Mouse (Mus musculus) B cell, adult 2 months (primary cell): ENCODE data around the gene Emilin2.
"Not testable (repeated sequence)": the region's sequence is repeated elsewhere in the genome, so short reads cannot be mapped to it uniquely, and the experiment has no call there.

Experiments used
- DNase-seq, 2 experiments: peaks; one replicate each; pipeline ENCODE4 v3.0.0; 2022

Emilin2 gene

GRCm38 (mm10) chr17:71311340-71312171 is at the start of gene Emilin2:
Gene Emilin2, minus strand, starts transcription at chr17:71311978.
- peak; percentile 65 to 67 for DNase-seq

- no peak for DNase-seq
Observed at GRCm38 (mm10) chr17:71355526-71355925, 43.7 kb upstream of the Emilin2 start.

GRCm38 (mm10) chr17:71354205-71354604 is 42.4 kb upstream of the Emilin2 start:
- no peak for DNase-seq

- DNase-seq, result no peak
Observed at GRCm38 (mm10) chr17:71348188-71348587, 36.4 kb upstream of the Emilin2 start.

- no peak for DNase-seq
Observed at GRCm38 (mm10) chr17:71342006-71342405, 30.2 kb upstream of the Emilin2 start.

GRCm38 (mm10) chr17:71338627-71339026 is 26.8 kb upstream of the Emilin2 start:
- no peak for DNase-seq

- DNase-seq, result no peak
Observed at GRCm38 (mm10) chr17:71337546-71337945, 25.8 kb upstream of the Emilin2 start.

- DNase-seq, result no peak
Observed at GRCm38 (mm10) chr17:71336421-71336820, 24.6 kb upstream of the Emilin2 start.

- DNase-seq, result no peak
Observed at GRCm38 (mm10) chr17:71332298-71332697, 20.5 kb upstream of the Emilin2 start.

- DNase-seq, result not testable (repeated sequence)
Observed at GRCm38 (mm10) chr17:71320731-71321130, 9.0 kb upstream of the Emilin2 start.

- DNase-seq, result no peak
Observed at GRCm38 (mm10) chr17:71319361-71319760, 7.6 kb upstream of the Emilin2 start.

- no peak for DNase-seq
Observed at GRCm38 (mm10) chr17:71317571-71317970, 5.8 kb upstream of the Emilin2 start.

- DNase-seq, result no peak
Observed at GRCm38 (mm10) chr17:71314315-71314714, 2.5 kb upstream of the Emilin2 start.

- DNase-seq, result peak; percentile 76 to 80
Observed at GRCm38 (mm10) chr17:71310486-71311339, 1.1 kb downstream of the Emilin2 start.

GRCm38 (mm10) chr17:71309711-71310485 is 1.9 kb downstream of the Emilin2 start:
- DNase-seq, result peak; percentile 21 to 34

- DNase-seq, result no peak
Observed at GRCm38 (mm10) chr17:71309141-71309540, 2.6 kb downstream of the Emilin2 start.

GRCm38 (mm10) chr17:71308296-71308695 is 3.5 kb downstream of the Emilin2 start:
- DNase-seq, result no peak

- DNase-seq, result no peak
Observed at GRCm38 (mm10) chr17:71307251-71307790, 4.5 kb downstream of the Emilin2 start.

- no peak for DNase-seq
Observed at GRCm38 (mm10) chr17:71306716-71307115, 5.1 kb downstream of the Emilin2 start.

- DNase-seq, result no peak
Observed at GRCm38 (mm10) chr17:71306091-71306490, 5.7 kb downstream of the Emilin2 start.

GRCm38 (mm10) chr17:71303444-71303843 is 8.3 kb downstream of the Emilin2 start:
- DNase-seq, result no peak

- no peak for DNase-seq
Observed at GRCm38 (mm10) chr17:71301413-71301812, 10.4 kb downstream of the Emilin2 start.

GRCm38 (mm10) chr17:71300338-71300737 is 11.4 kb downstream of the Emilin2 start:
- DNase-seq, result no peak
